Mouse (Mus musculus) lung, postnatal 36 days (tissue): ENCODE measurements at regions not wholly inside any gene's neighbourhood (a gene's known extent, or its start where the extent isn't known, plus 50 kb on each side); places are given as distances from the start of the nearest gene placed in this dataset.
A peak's percentile ranks its signal among the peaks of the same experiment; 100 is the strongest.

Source experiments
- DNase-seq: peaks from one replicate; pipeline ENCODE4 v3.0.0; 2022; ENCODE audit warnings: mixed read lengths

DNA sequence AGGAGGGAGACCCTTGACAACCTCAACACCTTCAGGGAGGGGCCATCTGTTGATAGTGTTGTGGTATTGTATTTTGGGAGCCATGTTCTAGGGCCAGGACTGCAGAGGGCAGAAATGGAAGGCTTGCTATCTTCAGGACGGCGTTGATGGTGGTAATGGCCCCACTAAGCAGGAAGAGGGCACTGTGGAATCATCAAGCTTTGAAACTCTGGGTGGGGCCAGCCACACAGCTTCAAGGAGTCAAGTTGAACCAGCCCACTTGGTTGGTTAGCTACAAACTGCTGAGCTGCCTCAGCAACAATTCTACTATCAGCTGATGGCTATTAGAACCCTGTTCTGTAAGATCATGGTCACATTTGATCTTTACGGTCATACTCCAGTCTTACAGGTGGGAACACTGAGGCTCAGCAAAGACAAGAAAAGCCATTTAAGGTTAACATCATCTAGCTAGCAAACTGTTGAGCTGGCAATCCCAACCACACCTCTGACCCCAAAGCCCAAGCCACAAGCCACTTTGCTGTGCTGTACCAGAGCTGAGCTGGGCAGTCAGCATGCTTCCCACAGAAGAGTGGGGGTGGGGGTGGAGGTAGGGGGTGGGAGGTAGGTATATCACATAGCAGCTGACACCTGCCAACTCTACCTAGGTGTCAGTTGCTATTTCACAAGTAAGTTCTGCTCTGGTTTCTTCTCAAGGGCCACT lies 203.9 kb downstream of the Uaca start:
- DNase-seq: peak; percentile 67

- peak; percentile 78 for DNase-seq
These were observed 204.7 kb downstream of the Uaca start for GRCm38 (mm10) chr9:60999001-60999529.

GRCm38 (mm10) chr9:61000232-61000631 lies 205.9 kb downstream of the Uaca start:
- DNase-seq: no peak

- no peak for DNase-seq
These were observed 208.2 kb downstream of the Uaca start for GRCm38 (mm10) chr9:61002572-61002971.

DNA sequence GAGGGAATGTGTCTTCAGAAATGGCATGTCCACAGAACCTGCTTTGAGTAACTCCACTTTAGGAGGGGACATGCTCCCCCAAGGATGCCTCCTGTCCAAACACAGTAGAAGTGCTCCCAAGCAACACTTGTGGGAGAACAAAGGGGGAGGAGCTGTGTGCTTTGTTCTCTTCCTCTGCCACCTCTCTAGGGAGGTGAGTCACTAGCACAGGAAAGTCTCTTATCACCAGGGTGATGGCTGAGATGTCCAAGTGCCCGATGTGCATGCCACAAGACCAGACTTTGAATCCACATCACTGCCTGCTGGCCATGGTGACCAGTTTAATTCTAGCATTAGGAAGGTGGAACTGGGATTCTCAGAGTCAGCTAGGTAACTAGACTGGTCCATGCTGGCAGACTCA lies 214.1 kb downstream of the Uaca start:
- DNase-seq: no peak

GRCm38 (mm10) chr9:61011066-61011465 lies 216.7 kb downstream of the Uaca start:
- no peak for DNase-seq

DNA sequence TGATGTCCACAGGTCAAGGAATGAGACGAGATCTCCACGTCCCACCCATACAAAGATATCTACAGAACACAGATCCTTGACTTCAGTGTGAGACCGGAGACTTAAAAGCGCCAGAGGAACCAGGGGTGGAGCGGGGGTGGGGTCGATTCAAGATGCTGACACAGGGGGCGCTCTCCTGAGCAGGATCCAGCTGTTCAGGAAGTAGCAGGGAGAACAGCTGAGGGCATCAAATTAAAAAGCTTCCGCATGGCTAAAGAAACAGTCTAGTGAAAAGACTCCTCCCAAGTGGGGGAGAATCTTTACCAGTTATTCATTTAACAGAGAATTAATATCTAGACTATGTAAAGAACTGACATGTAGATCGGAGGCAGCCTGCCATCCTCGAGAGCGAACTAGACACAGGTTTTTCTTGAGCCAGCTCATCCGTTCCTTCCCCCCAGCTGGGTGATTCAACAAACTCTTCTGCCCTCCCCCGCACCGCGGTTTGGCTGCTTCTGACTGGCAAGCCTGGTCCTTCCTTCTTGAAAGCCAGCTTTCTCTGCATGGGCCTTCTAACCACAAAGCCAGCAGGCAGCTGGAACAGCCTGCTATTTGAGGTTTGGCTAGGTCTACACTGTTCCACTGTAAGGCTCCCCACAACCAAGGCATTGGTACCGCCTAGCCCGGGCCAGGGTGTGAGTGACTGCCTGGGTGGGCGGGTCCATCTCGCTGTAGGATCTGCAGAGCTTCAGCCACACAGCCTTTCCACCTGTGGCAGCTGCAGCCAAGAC lies 218.6 kb downstream of the Uaca start:
- peak; percentile 88 for DNase-seq

DNA sequence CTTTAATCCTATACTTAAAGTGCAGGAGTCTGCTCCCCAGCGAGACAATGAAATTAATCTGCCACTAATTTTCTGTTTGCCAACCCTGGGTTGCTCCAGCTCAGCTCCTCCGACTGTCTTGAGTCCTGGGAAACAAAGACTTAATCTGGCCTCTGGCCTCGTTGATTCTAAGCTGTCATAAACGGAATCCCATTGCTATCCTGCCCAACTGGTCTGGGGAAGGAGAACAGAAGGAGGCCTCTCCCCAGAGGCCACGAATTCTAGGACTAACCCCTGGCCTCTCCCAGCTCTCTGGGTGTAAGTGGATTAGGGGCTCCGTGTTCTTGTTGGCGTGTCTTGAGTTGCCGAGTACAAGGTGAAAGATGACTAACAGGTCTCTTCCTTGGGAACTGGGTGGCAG lies 219.8 kb downstream of the Uaca start:
- DNase-seq: no peak

- DNase-seq: no peak
These were observed 221.1 kb downstream of the Uaca start for GRCm38 (mm10) chr9:61015374-61015890.

DNA sequence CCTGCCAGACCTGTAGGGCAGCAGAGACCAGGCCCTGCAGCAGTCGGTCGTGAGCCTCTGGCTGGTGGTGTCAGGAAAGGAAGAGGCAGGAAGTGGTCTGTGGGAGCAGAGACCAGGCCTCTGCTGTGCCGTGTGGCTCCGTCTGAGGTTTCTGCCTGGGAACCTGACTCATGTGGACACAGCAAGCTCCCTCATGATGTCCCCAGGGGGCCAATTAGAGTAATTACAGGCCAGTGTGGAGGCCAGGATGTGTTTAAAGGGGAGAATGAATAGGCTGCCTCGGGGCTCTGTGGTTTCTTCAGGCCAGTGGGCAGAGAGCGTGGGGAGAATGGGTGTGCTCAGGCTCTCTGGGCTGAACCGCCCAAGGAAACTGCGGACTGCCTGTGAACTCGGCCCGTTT lies 222.3 kb downstream of the Uaca start:
- DNase-seq: no peak

- peak; percentile 39 for DNase-seq
These were observed 225.6 kb downstream of the Uaca start for GRCm38 (mm10) chr9:61019938-61020337.

GRCm38 (mm10) chr9:61021810-61022209 lies 227.5 kb downstream of the Uaca start:
- DNase-seq: peak; percentile 36

DNA sequence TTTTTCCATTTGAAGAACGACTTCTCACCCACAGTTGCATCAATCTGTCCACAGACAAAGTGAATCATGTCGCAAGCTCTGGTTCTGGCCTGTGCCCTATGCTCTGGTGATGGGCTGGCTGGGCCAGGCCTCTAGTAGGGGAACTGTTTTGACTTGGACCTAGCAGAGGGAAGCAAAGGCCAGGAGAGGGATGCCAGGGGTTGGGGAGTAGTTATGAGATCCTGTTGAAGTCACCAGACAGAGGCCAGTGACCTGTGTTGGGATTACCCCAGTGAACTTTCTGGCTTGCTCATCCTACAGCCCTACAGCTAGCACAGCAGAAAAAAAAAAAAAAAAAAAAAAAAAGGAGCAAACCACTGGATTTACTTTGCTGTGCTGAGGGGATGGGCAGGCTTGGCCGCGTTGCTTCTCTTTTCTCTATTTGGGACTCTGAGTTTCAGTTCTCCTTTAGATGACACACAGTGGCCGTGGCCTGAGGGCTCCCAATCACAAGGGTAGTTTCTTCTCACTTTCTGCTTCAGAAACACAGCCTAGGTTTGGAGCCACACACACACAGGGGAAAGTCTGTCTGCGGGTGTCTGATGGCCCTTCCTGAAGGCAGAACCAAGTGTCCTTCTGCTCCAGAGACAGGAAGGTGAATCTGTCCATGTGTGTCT lies 228.2 kb downstream of the Uaca start:
- peak; percentile 67 for DNase-seq

- DNase-seq: peak; percentile 49
These were observed 231.0 kb downstream of the Uaca start for GRCm38 (mm10) chr9:61025341-61025740.

DNA sequence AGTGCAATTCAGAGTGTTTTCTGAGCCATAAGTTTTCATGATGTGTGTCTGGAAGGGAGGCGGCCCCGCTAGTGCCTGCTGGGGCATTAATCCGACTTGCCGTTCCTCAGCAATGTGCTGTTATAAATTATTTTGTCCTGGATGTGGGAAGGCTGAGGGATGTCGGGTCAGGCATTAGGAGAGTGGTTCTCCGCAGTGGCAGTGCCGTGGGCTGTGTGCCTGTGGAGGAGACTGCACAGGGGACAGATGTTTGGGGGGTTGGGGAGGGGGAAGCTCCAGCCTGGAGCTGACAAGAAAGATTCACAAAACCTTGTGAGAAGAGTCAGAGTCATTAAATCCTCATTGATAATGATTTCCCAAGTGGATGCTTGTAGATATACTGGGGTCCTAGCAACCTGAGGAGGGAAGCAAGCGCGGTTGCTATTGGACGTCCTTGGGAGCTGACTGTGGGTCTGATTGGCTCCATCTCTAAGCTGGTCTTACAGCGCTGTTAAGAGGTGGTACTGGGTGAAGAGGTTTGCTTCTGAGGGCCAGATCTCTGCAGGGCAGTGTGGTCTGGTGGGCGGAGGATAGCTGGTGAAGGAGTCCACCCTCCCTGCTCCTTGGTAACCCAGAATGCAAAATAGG lies 234.5 kb downstream of the Uaca start:
- DNase-seq: no peak

GRCm38 (mm10) chr9:61031699-61032447 lies 237.5 kb downstream of the Uaca start:
- DNase-seq: peak; percentile 61

GRCm38 (mm10) chr9:61032448-61033433 lies 238.4 kb downstream of the Uaca start:
- DNase-seq: no peak

GRCm38 (mm10) chr9:61033593-61033992 lies 239.3 kb downstream of the Uaca start:
- no peak for DNase-seq

- no peak for DNase-seq
These were observed 247.7 kb downstream of the Uaca start for GRCm38 (mm10) chr9:61042063-61042462.

- no peak for DNase-seq
These were observed 250.6 kb downstream of the Uaca start for GRCm38 (mm10) chr9:61044983-61045382.

- peak; percentile 60 for DNase-seq
These were observed 252.2 kb downstream of the Uaca start for GRCm38 (mm10) chr9:61046517-61046916.
